Mouse (Mus musculus) hindbrain, embryonic 13.5 days (tissue): ENCODE data around the gene Ergic1. TPM values are rescaled to one million over a fixed set of nuclear protein-coding genes. Genes with fewer than 3 reads are reported as not detected.

Experiments
- ATAC-seq: fragments of 200-750 bp; cut with Nextera tagmentation; 2 replicates; pipeline ENCODE4 v1.8.0; 2017; ENCODE audit warnings: moderate TSS enrichment; ENCODE audit not compliant: low FRiP score
- H3K27ac ChIP-seq: fragments of 300-500 bp; sonication (generic); 2 replicates; pipeline ENCODE4 v1.5.1; 2015; ENCODE audit warnings: inconsistent platforms, mild to moderate bottlenecking, moderate library complexity
- H3K27me3 ChIP-seq: fragments of 300-500 bp; sonication (generic); 2 replicates; pipeline ENCODE4 v1.6.1; 2015; ENCODE audit warnings: mild to moderate bottlenecking, inconsistent platforms
- H3K36me3 ChIP-seq: fragments of 300-500 bp; sonication (generic); 2 replicates; pipeline ENCODE4 v1.6.1; 2015; ENCODE audit warnings: mild to moderate bottlenecking, inconsistent platforms
- H3K4me1 ChIP-seq: fragments of 300-500 bp; sonication (generic); replicated peaks from 2 replicates; pipeline ENCODE4 v1.6.1; 2015; ENCODE audit warnings: inconsistent platforms
- H3K4me2 ChIP-seq: fragments of 300-500 bp; sonication (generic); 2 replicates; pipeline ENCODE4 v1.6.1; 2015; ENCODE audit warnings: inconsistent platforms, mild to moderate bottlenecking, moderate library complexity
- H3K4me3 ChIP-seq: fragments of 300-500 bp; sonication (generic); 2 replicates; pipeline ENCODE4 v1.5.1; 2015; ENCODE audit warnings: mild to moderate bottlenecking, inconsistent platforms
- H3K9ac ChIP-seq: fragments of 300-500 bp; sonication (generic); 2 replicates; pipeline ENCODE4 v1.6.1; 2015; ENCODE audit warnings: mild to moderate bottlenecking, inconsistent platforms
- H3K9me3 ChIP-seq: fragments of 300-500 bp; sonication (generic); 2 replicates; pipeline ENCODE4 v1.6.1; 2016; ENCODE audit warnings: inconsistent platforms
- WGBS: fragments of 180-500 bp; shearing (Covaris S2); methylation state at CpG from one replicate; pipeline ENCODE4 v1.1.7; 2015; 5-methylcytosine and 5-hydroxymethylcytosine counted together
- polyA plus RNA-seq: library from polyadenylated mRNA; unstranded; fragments of >200 nt; fragmentation: Nextera tagmentation; extraction: Ambion mirVana; gene quantifications from 2 replicates; pipeline ENCODE4 v1.2.1, GENCODE M21; 2015

Ergic1 gene
- polyA plus RNA-seq, 1 experiment from 2014 or later, result 86.8 TPM

DNA sequence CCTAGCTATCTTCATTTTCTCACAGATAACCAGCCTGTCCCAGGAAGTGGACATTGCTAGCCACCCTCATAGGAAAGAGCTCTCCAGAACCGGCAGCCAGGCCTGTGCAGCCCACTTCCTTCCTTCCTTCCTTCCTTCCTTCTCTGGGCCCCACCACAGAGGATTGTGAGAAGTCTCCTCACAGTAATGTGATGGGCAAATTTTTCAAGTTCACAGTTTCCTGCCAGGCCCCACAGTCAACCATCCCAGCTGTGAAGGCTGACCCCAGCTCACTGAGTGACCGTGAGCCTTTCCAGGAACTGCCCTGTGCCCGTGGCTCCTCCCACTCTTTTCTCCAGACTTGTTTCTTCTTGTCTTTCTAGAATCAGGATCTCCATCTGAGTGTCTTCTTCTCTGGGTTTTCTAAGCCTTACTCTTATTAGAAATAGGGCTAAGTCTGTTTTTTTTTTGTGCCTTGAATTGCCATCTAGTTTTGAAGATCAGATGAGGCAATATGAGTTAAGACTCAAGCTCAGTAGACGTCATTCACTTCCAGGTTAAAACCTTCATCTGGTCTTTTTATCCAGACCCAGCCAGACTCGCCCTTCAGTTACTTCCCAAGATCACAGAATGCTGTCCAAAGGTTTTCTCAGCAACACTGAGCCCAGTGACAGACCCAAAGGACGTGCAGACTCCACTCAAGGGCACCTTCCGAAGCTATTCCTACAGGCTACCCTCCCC lies 34.3 kb downstream of the Ergic1 start:
- Histone ChIP-seq H3K9me3 (no peaks in the 10 kb centered on the region), H3K27ac (peak overlapping the region; percentile 64), H3K36me3 (peaks cover 25% of the 10 kb centered on the region), H3K4me2 (no peak overlapping the region), H3K27me3 (no peaks in the 10 kb centered on the region), H3K4me1 (peaks cover 35% of the 10 kb centered on the region), H3K9ac (no peak overlapping the region), H3K4me3 (no peak overlapping the region)
- whole genome bisulfite sequencing, result 64% methylated on average over 7 of the region's 7 CpGs
- ATAC-seq, result no peak

DNA sequence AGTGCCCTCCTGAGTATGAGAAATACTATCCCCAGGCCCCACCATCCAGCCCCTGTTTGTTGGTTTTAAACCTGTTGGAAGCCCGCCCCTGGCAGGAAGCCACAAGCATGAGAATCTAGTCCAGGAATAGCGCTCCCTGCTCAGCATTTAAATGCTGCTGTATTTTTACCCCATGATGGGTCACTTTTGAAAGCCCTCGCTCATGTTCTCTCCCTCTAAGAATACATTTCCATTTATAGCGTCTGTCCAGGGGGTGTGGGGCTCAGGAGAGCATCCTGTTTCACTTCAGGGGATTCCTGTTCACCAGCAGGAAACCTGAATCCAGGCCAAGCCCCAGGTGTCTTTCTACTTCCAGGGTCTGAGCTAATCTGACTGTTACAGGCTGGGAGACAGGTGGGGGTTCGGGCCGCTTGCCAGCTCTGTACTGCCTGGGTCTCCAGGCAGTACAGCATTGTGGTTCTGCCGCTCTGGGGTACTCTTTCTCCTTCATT lies 34.9 kb downstream of the Ergic1 start:
- WGBS, result 50% methylated on average over 7 of the region's 7 CpGs
- Histone ChIP-seq H3K4me2 (no peak overlapping the region), H3K9ac (no peak overlapping the region), H3K4me3 (no peak overlapping the region), H3K27ac (peak overlapping the region; percentile 64), H3K9me3 (no peaks in the 10 kb centered on the region), H3K27me3 (no peaks in the 10 kb centered on the region), H3K36me3 (peaks cover 21% of the 10 kb centered on the region), H3K4me1 (peaks cover 41% of the 10 kb centered on the region)
- ATAC-seq, result no peak

DNA sequence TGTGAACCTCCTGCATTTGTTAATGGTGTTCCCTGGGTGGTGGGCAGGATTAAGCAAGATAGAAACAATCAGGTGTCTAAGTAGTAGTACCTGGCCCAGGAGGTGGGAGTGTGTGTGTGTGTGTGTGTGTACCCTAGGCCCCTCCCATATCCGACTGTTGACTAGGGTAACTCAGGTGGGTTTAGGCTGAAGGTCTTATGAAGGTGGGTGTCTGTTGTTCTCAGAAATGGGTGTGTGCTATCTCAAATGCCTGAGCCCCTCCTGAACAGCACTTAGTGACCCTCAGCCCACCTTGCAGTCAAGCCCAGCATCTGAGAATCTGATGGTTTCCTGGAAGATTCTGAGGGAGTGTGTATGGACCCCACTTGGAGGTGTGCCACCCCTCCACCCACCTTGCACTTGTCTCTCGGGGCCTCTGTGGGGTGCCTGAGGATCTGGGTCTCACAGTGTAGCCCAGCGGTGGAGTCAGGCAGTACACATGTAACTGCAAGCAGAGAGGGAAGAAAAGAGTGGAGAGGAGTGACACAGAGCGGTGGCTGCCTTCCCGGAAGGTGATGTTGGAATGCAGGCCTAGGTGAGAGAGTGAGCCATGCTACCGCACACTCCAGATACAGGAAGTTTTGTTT lies 35.7 kb downstream of the Ergic1 start:
- Histone ChIP-seq H3K4me2 (no peak overlapping the region), H3K9me3 (no peaks in the 10 kb centered on the region), H3K9ac (no peak overlapping the region), H3K36me3 (peaks cover 18% of the 10 kb centered on the region), H3K27ac (peak overlapping the region; percentile 64; the same call in 1 of the 2 replicates), H3K4me1 (peaks cover 48% of the 10 kb centered on the region), H3K4me3 (no peak overlapping the region), H3K27me3 (no peaks in the 10 kb centered on the region)
- ATAC-seq, result no peak
- WGBS, result 84% methylated on average over 6 of the region's 6 CpGs

DNA sequence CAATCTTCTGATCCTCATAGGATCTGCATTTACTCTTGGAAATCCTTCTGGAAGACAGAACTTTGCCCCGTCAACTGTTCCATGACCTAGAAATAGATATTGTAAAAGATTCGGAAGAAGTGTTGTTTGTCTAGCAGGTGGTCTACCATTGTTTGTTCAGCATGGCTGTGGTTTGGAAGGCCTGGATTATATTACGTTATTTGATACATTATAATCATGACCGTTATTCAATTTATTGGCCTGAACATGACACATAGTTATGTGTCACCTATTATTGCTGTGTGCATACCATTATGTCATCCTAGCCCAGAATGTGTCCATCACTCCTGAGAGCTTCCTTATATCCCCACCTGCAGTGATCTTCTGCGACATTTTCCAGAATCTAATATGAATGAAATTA lies 37.6 kb downstream of the Ergic1 start:
- Histone ChIP-seq H3K9me3 (no peaks in the 10 kb centered on the region), H3K27ac (no peak overlapping the region), H3K4me3 (no peak overlapping the region), H3K9ac (no peak overlapping the region), H3K4me2 (no peak overlapping the region), H3K4me1 (peaks cover 65% of the 10 kb centered on the region), H3K36me3 (0 out of 2 replicates have a peak, but pooled peaks cover 4% of the 10 kb centered on the region), H3K27me3 (no peaks in the 10 kb centered on the region)
- ATAC-seq, result no peak
- 90% methylated on average over 5 of the region's 5 CpGs for WGBS

DNA sequence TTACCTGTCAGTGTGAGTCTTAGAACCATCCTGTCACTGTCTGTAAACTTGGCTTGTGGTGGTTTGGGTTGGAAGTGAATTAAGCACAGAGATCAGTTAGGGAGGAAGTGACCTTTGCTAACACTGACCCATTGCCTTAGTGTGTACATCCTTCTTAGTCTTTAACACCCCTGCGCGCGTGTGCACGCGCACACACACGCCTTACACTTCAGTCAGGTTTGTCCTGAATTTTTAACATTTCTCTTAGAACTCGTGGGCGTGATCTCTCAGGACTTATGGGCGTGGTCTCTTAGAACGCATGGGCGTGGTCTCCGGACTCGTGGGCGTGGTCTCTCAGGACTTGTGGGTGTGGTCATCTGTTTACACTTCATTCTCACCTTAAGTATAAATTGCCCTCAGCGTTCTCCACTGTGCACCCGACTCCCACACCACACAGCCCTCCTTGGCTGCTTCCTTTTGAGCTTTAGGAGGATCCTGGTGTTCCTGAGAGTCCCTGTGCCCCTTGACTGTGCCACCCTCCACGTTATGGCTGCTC lies 39.7 kb downstream of the Ergic1 start:
- Histone ChIP-seq H3K27me3 (no peaks in the 10 kb centered on the region), H3K36me3 (peaks cover 11% of the 10 kb centered on the region; the same call in 1 of the 2 replicates), H3K4me2 (no peak overlapping the region), H3K4me3 (no peak overlapping the region), H3K9ac (no peak overlapping the region), H3K9me3 (no peaks in the 10 kb centered on the region), H3K27ac (no peak overlapping the region), H3K4me1 (peaks cover 50% of the 10 kb centered on the region)
- WGBS, result 76% methylated on average over 17 of the region's 17 CpGs
- ATAC-seq, result no peak

DNA sequence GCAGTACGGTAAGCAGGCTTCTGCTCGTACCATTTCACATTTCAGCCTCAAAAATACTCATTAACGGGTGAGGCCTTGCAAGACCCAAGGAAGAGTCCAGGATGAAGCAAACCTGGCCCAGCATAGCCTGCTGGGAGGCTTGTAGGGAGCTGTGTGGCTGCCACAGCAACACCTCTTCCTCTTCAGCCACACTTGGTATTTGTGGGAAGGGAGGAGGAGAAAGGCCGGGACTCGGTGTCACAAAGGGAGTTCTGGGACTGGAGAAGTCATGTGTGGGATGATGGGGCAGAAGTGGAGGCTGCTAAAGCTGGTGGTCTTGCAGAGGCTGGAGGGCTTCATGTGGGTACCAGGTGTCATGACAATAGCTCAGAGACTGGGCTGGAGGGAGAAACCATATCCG lies 40.2 kb downstream of the Ergic1 start:
- H3K4me1 ChIP-seq, result peaks cover 45% of the 10 kb centered on the region
- 72% methylated on average over 6 of the region's 6 CpGs for WGBS
- peaks cover 11% of the 10 kb centered on the region; the same call in 1 of the 2 replicates for H3K36me3 ChIP-seq
- H3K9me3 ChIP-seq, result no peaks in the 10 kb centered on the region
- H3K27me3 ChIP-seq, result no peaks in the 10 kb centered on the region
- H3K4me2 ChIP-seq, result no peak overlapping the region
- no peak overlapping the region for H3K4me3 ChIP-seq
- H3K9ac ChIP-seq, result peak overlapping the region; percentile 43; the same call in 1 of the 2 replicates
- peak overlapping the region; percentile 79 for H3K27ac ChIP-seq
- ATAC-seq, result no peak

DNA sequence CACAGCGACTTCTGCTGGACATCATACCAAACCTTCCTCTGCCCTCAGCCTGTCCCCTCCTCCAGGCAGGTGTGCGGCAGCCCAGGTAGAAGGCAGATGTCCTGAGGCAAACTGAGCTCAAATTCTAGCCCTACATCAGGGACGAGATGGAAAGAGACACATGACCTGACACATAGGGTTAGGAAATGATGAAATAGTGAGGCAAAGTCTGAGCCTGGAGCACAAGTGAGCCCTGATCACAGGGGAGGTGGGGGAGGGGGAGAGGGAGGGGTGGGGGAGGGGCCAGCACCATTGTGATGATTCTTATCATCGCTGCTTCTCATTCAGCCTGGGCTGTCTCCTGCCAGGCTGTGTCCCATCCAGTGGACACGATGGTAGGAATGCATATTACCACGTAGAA lies 40.6 kb downstream of the Ergic1 start:
- peak overlapping the region; percentile 43; the same call in 1 of the 2 replicates for H3K9ac ChIP-seq
- H3K27ac ChIP-seq, result peak overlapping the region; percentile 79
- H3K4me1 ChIP-seq, result peaks cover 41% of the 10 kb centered on the region
- WGBS, result 49% methylated on average over 6 of the region's 6 CpGs
- H3K27me3 ChIP-seq, result no peaks in the 10 kb centered on the region
- H3K4me3 ChIP-seq, result no peak overlapping the region
- H3K9me3 ChIP-seq, result no peaks in the 10 kb centered on the region
- no peak overlapping the region for H3K4me2 ChIP-seq
- ATAC-seq, result peak; percentile 46; the same call in 1 of the 2 replicates
- peaks cover 15% of the 10 kb centered on the region; the same call in 1 of the 2 replicates for H3K36me3 ChIP-seq

DNA sequence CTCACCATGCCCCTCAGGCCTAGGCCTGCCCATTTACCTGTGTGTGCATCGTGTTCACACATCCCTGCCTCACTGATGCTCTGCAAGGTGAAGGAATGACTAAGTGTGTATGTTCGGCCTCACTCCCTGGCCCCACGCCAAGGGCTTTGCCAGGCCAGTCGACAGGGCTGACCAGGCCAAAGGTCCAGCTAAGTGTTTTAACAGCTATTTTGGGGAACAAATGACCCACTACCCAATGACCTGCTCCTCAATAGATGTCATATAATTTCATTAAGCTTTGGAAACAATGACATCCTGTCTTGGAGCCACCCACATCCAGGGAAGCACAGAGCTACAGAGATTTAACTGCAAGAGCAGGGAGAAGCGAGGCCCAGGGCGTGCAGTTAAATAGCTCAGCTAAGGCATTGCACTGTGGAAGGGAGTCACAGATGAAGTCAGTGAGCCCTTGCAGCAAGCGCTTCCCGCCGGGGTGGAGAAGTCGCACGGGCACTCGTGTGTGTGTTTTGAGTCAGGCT lies 41.1 kb downstream of the Ergic1 start:
- H3K9ac ChIP-seq, result peak overlapping the region; percentile 35; the same call in 1 of the 2 replicates
- ATAC-seq, result peak; percentile 32; the same call in 1 of the 2 replicates

DNA sequence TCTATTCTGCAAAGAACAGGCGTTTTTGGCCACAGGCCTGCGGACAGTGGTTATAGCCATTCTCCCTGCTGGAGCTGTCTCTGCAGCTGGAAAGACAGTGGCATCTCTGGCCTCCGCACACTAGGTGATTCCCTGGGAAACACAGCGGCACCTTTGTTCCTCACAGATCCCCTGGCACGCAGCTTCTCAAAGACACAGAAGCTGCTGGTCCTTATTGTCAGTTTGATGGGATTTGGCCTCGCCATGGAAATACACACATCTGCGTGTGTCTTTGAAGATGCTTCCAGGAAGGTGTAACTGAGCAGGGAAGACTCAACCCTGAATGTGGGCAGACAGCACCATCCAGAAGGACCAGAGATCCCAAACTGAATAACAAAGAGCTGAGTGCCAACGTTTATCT lies 42.0 kb downstream of the Ergic1 start:
- Histone ChIP-seq H3K27ac (peak overlapping the region; percentile 79), H3K9ac (peak overlapping the region; percentile 35), H3K4me3 (no peak overlapping the region), H3K4me2 (no peak overlapping the region), H3K4me1 (peaks cover 37% of the 10 kb centered on the region), H3K27me3 (no peaks in the 10 kb centered on the region), H3K36me3 (peaks cover 21% of the 10 kb centered on the region), H3K9me3 (no peaks in the 10 kb centered on the region)
- ATAC-seq, result no peak
- WGBS, result 82% methylated on average over 8 of the region's 8 CpGs

More for the DNA sequence above, 41.1 kb downstream of the Ergic1 start:
- Histone ChIP-seq H3K4me2 (no peak overlapping the region), H3K27ac (peak overlapping the region; percentile 79), H3K27me3 (no peaks in the 10 kb centered on the region), H3K4me3 (no peak overlapping the region), H3K9me3 (no peaks in the 10 kb centered on the region), H3K36me3 (peaks cover 17% of the 10 kb centered on the region; the same call in 1 of the 2 replicates), H3K4me1 (peaks cover 37% of the 10 kb centered on the region)
- WGBS, result 75% methylated on average over 12 of the region's 12 CpGs

DNA sequence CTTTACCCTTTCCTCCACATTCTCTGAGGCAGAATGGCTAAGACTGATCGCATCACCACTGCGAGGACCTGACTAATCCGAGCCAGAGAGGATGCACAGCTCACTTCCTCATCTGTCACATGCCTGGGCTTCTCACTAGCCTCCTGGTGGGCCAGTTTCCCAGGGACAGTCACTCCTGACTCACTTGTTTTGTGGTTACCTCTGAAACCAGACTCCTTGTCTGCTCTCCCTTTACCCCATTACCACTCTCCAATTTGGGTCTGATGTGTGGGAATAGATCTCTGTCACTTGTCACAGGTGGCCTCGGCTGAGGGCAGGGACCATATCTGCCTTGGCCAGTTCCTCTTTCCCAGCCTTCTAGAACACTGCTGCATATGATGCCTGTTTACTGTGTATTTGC lies 44.3 kb downstream of the Ergic1 start:
- ATAC-seq, result no peak
- H3K36me3 ChIP-seq, result peaks cover 44% of the 10 kb centered on the region
- WGBS, result 89% methylated on average over 4 of the region's 4 CpGs
- no peak overlapping the region for H3K4me3 ChIP-seq
- H3K4me1 ChIP-seq, result peaks cover 30% of the 10 kb centered on the region
- no peaks in the 10 kb centered on the region for H3K9me3 ChIP-seq
- H3K4me2 ChIP-seq, result no peak overlapping the region
- H3K27ac ChIP-seq, result no peak overlapping the region
- H3K27me3 ChIP-seq, result no peaks in the 10 kb centered on the region
- no peak overlapping the region for H3K9ac ChIP-seq

DNA sequence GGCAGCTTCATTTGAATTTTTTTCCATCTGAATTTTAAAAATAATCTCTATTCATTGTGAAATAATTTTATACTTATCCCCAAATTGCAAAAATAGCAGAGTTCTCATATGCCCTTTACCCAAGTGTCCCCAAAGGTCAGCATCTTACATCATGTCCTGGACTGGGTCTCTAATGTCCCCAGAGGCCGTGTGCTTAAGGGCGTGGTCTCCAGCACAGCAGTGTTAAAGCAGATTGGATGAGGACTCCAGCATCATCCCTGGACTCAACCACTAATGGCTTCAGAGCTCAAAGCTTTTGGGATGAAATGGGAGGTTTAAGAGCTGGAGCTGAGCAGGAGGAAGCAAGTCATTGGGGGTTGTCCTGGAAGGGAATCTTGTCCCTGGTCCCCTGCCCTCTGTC lies 45.2 kb downstream of the Ergic1 start:
- Histone ChIP-seq H3K4me1 (peaks cover 24% of the 10 kb centered on the region), H3K4me3 (no peak overlapping the region), H3K4me2 (no peak overlapping the region), H3K27me3 (no peaks in the 10 kb centered on the region), H3K9ac (no peak overlapping the region), H3K27ac (no peak overlapping the region), H3K9me3 (no peaks in the 10 kb centered on the region), H3K36me3 (peaks cover 52% of the 10 kb centered on the region)
- 89% methylated on average over 2 of the region's 2 CpGs for WGBS
- ATAC-seq, result no peak

DNA sequence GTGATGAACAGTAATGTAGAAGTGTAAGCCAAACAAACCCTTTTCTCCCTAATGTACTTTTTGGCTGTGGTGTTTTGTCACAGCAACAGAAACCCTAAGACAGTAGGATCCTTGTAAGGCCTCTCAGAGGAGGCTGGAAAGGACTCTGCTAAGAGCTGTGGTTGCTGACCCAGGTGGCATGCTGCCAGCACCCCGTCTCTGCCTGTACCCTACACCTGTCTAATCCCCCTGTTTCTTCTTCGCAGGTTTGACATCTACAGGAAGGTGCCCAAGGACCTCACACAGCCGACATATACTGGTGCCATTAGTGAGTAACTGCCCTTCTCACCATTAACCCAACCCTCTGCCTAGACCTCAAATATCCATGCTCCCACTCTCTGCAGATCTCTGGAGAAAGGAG lies 47.1 kb downstream of the Ergic1 start:
- Histone ChIP-seq H3K36me3 (peaks cover 59% of the 10 kb centered on the region), H3K9me3 (no peaks in the 10 kb centered on the region), H3K27ac (no peak overlapping the region), H3K4me1 (peaks cover 9% of the 10 kb centered on the region), H3K9ac (no peak overlapping the region), H3K4me3 (no peak overlapping the region), H3K4me2 (no peak overlapping the region), H3K27me3 (no peaks in the 10 kb centered on the region)
- no peak for ATAC-seq
- WGBS, result 96% methylated on average over 3 of the region's 3 CpGs
